Mouse (Mus musculus) forebrain, embryonic 11.5 days (tissue): ENCODE measurements around the gene Ap1m2. TPM values are rescaled to one million over a fixed set of nuclear protein-coding genes. Genes with fewer than 3 reads are reported as not detected.

Source experiments
- ATAC-seq: fragments of 200-750 bp; cut with Nextera tagmentation; replicated peaks from 2 replicates; pipeline ENCODE4 v1.8.0; 2017; ENCODE audit warnings: moderate TSS enrichment; ENCODE audit not compliant: low FRiP score
- DNase-seq: peaks from one replicate; pipeline ENCODE4 v3.0.0-alpha.2; 2017; ENCODE audit warnings: low spot score
- H3K27ac ChIP-seq: fragments of 300-500 bp; sonication (generic); 2 replicates; pipeline ENCODE4 v1.5.1; 2014; ENCODE audit warnings: low read depth, low read length
- H3K27me3 ChIP-seq: fragments of 300-500 bp; sonication (generic); 2 replicates; pipeline ENCODE4 v1.6.1; 2014; ENCODE audit warnings: mild to moderate bottlenecking, low read length, mixed read lengths; ENCODE audit not compliant: control insufficient read depth, insufficient read depth
- H3K36me3 ChIP-seq: fragments of 300-500 bp; sonication (generic); 2 replicates; pipeline ENCODE4 v1.6.1; 2014; ENCODE audit warnings: mild to moderate bottlenecking, low read length, moderate library complexity, mixed read lengths; ENCODE audit not compliant: control insufficient read depth, insufficient read depth
- H3K4me1 ChIP-seq: fragments of 300-500 bp; sonication (generic); replicated peaks from 2 replicates; pipeline ENCODE4 v1.6.1; 2014; ENCODE audit warnings: low read length, mixed read lengths; ENCODE audit not compliant: control insufficient read depth, insufficient read depth
- H3K4me2 ChIP-seq: fragments of 300-500 bp; sonication (generic); 2 replicates; pipeline ENCODE4 v1.6.1; 2014; ENCODE audit warnings: low read depth, mild to moderate bottlenecking, low read length, moderate library complexity, mixed read lengths; ENCODE audit not compliant: severe bottlenecking
- H3K4me3 ChIP-seq: fragments of 300-500 bp; sonication (generic); 2 replicates; pipeline ENCODE4 v1.5.1; 2014; ENCODE audit warnings: low read depth, low read length
- H3K9ac ChIP-seq: fragments of 300-500 bp; sonication (generic); 2 replicates; pipeline ENCODE4 v1.6.1; 2014; ENCODE audit warnings: low read length
- H3K9me3 ChIP-seq: fragments of 300-500 bp; sonication (generic); 2 replicates; pipeline ENCODE4 v1.6.1; 2016; ENCODE audit warnings: low read length, mixed read lengths; ENCODE audit not compliant: control insufficient read depth
- WGBS: fragments of 180-500 bp; shearing (Covaris S2); extraction: QIAGEN DNeasy Blood & Tissue Kit; methylation state at CpG from one replicate; pipeline ENCODE4 v1.1.7; 2014; 5-methylcytosine and 5-hydroxymethylcytosine counted together
- polyA plus RNA-seq: library from polyadenylated mRNA; unstranded; fragments of >200 nt; fragmentation: Nextera tagmentation; extraction: Ambion mirVana; gene quantifications from 2 replicates; pipeline ENCODE4 v1.2.1, GENCODE M21; 2014

Gene Ap1m2
- polyA plus RNA-seq, 1 experiment from 2014 or later, result 2.6 TPM

DNA sequence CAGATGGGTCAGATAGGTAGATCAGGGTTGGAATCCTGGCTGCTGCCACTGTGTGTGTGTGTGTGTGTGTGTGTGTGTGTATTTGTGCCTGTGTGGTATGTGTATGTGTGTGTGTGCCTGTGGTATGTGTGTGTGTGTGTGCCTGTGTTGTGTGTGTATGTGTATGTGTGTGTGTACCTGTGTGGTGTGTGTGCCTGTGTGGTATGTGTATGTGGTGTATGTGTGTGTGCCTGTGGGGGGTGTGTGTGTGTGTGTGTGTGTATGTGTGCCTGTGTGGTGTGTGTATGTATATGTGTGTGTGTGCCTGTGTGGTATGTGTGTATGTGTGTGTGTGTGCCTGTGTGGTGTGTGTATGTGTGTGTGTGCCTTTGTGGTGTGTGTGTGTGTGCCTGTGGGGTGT lies 57.4 kb downstream of the Ap1m2 start:
- no peak overlapping the region for H3K4me3 ChIP-seq
- H3K9ac ChIP-seq, result no peak overlapping the region
- H3K27ac ChIP-seq, result no peak overlapping the region
- no peak for ATAC-seq
- no peak overlapping the region for H3K4me2 ChIP-seq
- no peak for DNase-seq
- no peaks in the 10 kb centered on the region for H3K9me3 ChIP-seq
- no peaks in the 10 kb centered on the region for H3K36me3 ChIP-seq
- H3K4me1 ChIP-seq, result no peaks in the 10 kb centered on the region
- H3K27me3 ChIP-seq, result peaks cover 11% of the 10 kb centered on the region

DNA sequence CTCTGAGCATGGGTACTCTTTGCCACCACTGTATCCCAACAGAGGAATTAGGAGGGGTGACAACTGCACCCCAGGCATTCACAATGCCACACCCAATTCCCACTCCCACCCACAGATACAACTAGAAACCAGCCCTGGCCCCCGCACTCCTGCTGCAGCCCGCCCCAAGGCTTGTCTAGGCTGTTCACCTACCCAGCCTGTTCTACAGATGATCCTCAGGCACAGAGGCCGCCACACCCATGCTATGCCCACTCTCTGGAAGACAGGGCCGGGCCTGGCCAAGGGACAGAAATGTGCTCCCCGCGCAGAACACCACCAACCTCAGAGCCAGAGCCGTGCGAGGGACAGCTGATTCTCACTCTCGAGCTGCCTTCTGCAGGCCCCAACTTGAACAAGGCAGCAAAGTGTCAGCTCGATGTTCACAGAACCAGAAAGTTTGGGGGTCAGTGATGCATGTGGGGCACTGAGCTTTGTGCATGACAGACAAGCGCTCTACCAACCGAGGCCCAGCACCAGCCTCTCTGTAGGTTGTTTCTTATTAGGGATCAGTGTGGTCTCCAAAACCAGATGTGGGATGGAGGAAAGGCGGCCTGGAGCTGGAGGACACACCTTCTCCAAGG lies 60.9 kb downstream of the Ap1m2 start:
- H3K4me3 ChIP-seq, result no peak overlapping the region
- peaks cover 40% of the 10 kb centered on the region for H3K27me3 ChIP-seq
- 74% methylated on average over 13 of the region's 13 CpGs for WGBS
- no peaks in the 10 kb centered on the region for H3K36me3 ChIP-seq
- H3K9ac ChIP-seq, result no peak overlapping the region
- H3K4me1 ChIP-seq, result peaks cover 2% of the 10 kb centered on the region; the same call in 1 of the 2 replicates
- H3K9me3 ChIP-seq, result no peaks in the 10 kb centered on the region
- no peak overlapping the region for H3K4me2 ChIP-seq
- H3K27ac ChIP-seq, result no peak overlapping the region
- no peak for ATAC-seq
- no peak for DNase-seq

DNA sequence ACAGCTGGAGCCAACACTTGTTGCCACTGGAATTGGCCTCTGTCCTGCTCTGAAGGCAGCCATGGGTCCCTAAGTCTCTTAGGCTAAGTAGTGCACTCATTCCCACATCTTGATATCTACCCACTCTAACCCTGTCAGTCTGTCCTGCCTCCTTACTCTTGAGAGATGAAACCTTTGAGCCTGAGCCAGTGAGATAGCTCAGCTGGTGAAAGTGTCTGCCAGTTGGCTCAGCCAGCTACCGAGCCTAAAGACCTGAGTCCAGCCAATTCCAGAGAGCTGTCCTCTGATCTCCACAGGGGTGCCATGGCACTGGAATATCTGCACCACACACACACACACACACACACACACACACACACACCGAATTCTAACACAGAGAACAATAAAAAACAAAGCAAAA lies 61.6 kb downstream of the Ap1m2 start:
- Histone ChIP-seq H3K27ac (no peak overlapping the region), H3K4me2 (no peak overlapping the region), H3K27me3 (peaks cover 47% of the 10 kb centered on the region), H3K4me1 (peaks cover 2% of the 10 kb centered on the region; the same call in 1 of the 2 replicates), H3K4me3 (no peak overlapping the region), H3K36me3 (no peaks in the 10 kb centered on the region), H3K9ac (no peak overlapping the region), H3K9me3 (no peaks in the 10 kb centered on the region)
- no peak for DNase-seq
- 77% methylated on average over 2 of the region's 2 CpGs for WGBS
- no peak for ATAC-seq

- H3K36me3 ChIP-seq, result no peaks in the 10 kb centered on the region
- H3K4me1 ChIP-seq, result peaks cover 2% of the 10 kb centered on the region; the same call in 1 of the 2 replicates
- no peak overlapping the region for H3K27ac ChIP-seq
- 37% methylated on average over 17 of the region's 17 CpGs for WGBS
- peaks cover 53% of the 10 kb centered on the region for H3K27me3 ChIP-seq
- no peak for ATAC-seq
- H3K9ac ChIP-seq, result no peak overlapping the region
- H3K4me3 ChIP-seq, result no peak overlapping the region
- DNase-seq, result no peak
- H3K9me3 ChIP-seq, result no peaks in the 10 kb centered on the region
- no peak overlapping the region for H3K4me2 ChIP-seq
Measured at GRCm38 (mm10) chr9:21249629-21250508, 62.3 kb downstream of the Ap1m2 start.

GRCm38 (mm10) chr9:21248326-21248725 lies 63.8 kb downstream of the Ap1m2 start, which contains the start of gene S1pr5:
Gene S1pr5 (minus strand): TSS chr9:21248443.
- WGBS, result under 1% methylated on average over 30 of the region's 30 CpGs
- no peak within 1 kb of the TSS for H3K4me2 ChIP-seq
- H3K4me1 ChIP-seq, result peaks cover 10% of the 10 kb centered on the region; the same call in 1 of the 2 replicates
- no peak for ATAC-seq
- peaks cover 69% of the 10 kb centered on the region for H3K27me3 ChIP-seq
- DNase-seq, result no peak
- no peaks in the 10 kb centered on the region for H3K36me3 ChIP-seq
- H3K4me3 ChIP-seq, result peak within 1 kb of the TSS; percentile 2; the same call in 1 of the 2 replicates
- H3K27ac ChIP-seq, result no peak within 1 kb of the TSS
- no peak within 1 kb of the TSS for H3K9ac ChIP-seq
- H3K9me3 ChIP-seq, result no peaks in the 10 kb centered on the region

- Histone ChIP-seq H3K27me3 (peaks cover 82% of the 10 kb centered on the region), H3K9me3 (no peaks in the 10 kb centered on the region), H3K4me2 (no peak overlapping the region), H3K36me3 (no peaks in the 10 kb centered on the region), H3K4me3 (no peak overlapping the region), H3K4me1 (peaks cover 10% of the 10 kb centered on the region; the same call in 1 of the 2 replicates), H3K27ac (no peak overlapping the region), H3K9ac (no peak overlapping the region)
- DNase-seq (no peak), ATAC-seq (no peak)
- WGBS, result 55% methylated on average over 1 of the region's 1 CpGs
Measured at GRCm38 (mm10) chr9:21246342-21246741, 65.8 kb downstream of the Ap1m2 start.

DNA sequence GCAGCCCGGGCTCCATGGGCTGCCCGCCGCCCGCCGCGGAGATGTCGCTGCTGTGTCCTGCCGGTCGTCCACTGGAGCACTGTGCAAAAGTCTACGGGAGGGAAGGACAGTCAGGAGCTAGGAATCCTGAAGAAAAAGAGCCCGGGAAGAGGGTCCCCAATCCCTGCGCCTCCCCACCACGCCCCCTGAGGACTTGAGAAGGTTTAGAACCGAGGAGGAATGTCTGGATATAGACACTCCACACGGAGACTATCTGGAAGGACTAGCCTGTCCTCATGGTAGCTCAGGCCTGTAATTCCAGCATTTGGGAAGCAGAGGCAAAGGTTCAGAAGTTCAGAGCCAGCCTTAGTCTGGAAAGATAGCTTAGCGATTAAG lies 67.0 kb downstream of the Ap1m2 start:
- 1% methylated on average over 16 of the region's 16 CpGs for WGBS
- Histone ChIP-seq H3K9me3 (no peaks in the 10 kb centered on the region), H3K36me3 (no peaks in the 10 kb centered on the region), H3K27ac (no peak overlapping the region), H3K4me3 (peak overlapping the region; percentile 25), H3K4me1 (peaks cover 10% of the 10 kb centered on the region; the same call in 1 of the 2 replicates), H3K27me3 (peaks cover 75% of the 10 kb centered on the region), H3K9ac (no peak overlapping the region; the same call in 1 of the 2 replicates), H3K4me2 (peak overlapping the region; percentile 54)
- DNase-seq (no peak), ATAC-seq (no peak)

DNA sequence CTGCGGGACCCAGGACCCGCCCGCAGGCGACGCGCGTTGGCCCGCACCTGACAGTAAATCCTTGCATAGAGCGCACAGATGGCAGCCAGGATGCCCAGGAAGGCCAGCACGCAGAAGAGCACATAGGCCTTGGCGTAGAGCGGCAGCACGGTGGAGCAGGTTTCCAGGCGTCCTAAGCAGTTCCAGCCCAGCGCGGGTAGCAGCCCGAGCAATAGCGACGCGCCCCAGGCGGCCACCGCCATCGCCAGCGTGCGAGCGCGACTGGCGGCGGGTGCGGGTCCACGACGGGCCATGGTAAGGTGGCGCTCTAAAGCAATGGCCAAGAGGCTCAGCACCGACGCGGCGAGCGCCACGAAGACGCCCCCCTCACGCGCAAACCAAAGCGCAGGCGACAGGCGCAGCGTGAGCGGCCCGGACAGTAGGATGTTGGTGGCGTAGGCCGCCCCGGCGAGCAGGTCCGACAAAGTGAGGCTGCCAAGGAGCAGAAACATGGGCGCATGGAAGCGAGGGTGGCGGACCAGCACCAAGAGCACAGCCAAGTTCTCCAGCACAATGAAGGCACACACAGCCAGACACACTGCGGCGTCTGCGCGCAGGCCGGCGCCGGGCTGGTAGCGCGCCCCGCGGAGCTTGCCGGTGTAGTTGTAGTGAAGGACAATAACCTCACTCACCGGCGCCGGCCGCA lies 67.6 kb downstream of the Ap1m2 start:
- H3K36me3 ChIP-seq, result no peaks in the 10 kb centered on the region
- H3K9ac ChIP-seq, result no peak overlapping the region; the same call in 1 of the 2 replicates
- H3K27ac ChIP-seq, result no peak overlapping the region
- peak overlapping the region; percentile 25 for H3K4me3 ChIP-seq
- peaks cover 70% of the 10 kb centered on the region for H3K27me3 ChIP-seq
- DNase-seq, result peak; percentile 59
- under 1% methylated on average over 72 of the region's 72 CpGs for WGBS
- no peak for ATAC-seq
- H3K4me1 ChIP-seq, result peaks cover 10% of the 10 kb centered on the region; the same call in 1 of the 2 replicates
- H3K9me3 ChIP-seq, result no peaks in the 10 kb centered on the region
- H3K4me2 ChIP-seq, result peak overlapping the region; percentile 54
